Mouse (Mus musculus) neural tube, embryonic 15.5 days (tissue): Measurements from ENCODE around the gene Stard13. TPM values are rescaled to one million over a fixed set of nuclear protein-coding genes. Genes with fewer than 3 reads are reported as not detected.

ENCODE experiments used
- polyA plus RNA-seq: library from polyadenylated mRNA; unstranded; fragments of >200 nt; fragmentation: Nextera tagmentation; extraction: Ambion mirVana; gene quantifications from 2 replicates; pipeline ENCODE4 v1.2.1, GENCODE M21; 2015

Gene Stard13
- polyA plus RNA-seq, 1 experiment from 2014 or later = 5.9 TPM

Other genes starting within 250 kb of the Stard13 start
- gene Gm42906, start 194.3 kb upstream of the Stard13 start, polyA plus RNA-seq = not detected in 2 replicates